Mouse (Mus musculus) frontal cortex, adult (tissue): ENCODE data around the gene Zdhhc23.

Experiments
- ATAC-seq: cut with Nextera tagmentation; 2 replicates; pipeline ENCODE4 v1.9.2; 2017; ENCODE audit warnings: mild to moderate bottlenecking, moderate library complexity, mixed read lengths; ENCODE audit not compliant: low TSS enrichment

Gene Zdhhc23

GRCm38 (mm10) chr16:43970426-43970825, 9.2 kb downstream of the Zdhhc23 start:
- ATAC-seq, result no peak

GRCm38 (mm10) chr16:43965781-43966389, 13.7 kb downstream of the Zdhhc23 start:
- peak; percentile 25; the same call in 1 of the 2 replicates for ATAC-seq

- no peak for ATAC-seq
Observed at GRCm38 (mm10) chr16:43963780-43964179, 15.8 kb downstream of the Zdhhc23 start.

GRCm38 (mm10) chr16:43963291-43963690, 16.3 kb downstream of the Zdhhc23 start:
- ATAC-seq, result peak; percentile 87

GRCm38 (mm10) chr16:43958038-43958437, 21.6 kb downstream of the Zdhhc23 start:
- no peak for ATAC-seq

GRCm38 (mm10) chr16:43954913-43955312, 24.7 kb downstream of the Zdhhc23 start:
- no peak for ATAC-seq

GRCm38 (mm10) chr16:43951591-43951990, 28.0 kb downstream of the Zdhhc23 start:
- ATAC-seq, result peak; percentile 30; the same call in 1 of the 2 replicates

GRCm38 (mm10) chr16:43945869-43946268, 33.7 kb downstream of the Zdhhc23 start:
- ATAC-seq, result 0 out of 2 replicates have a peak, but pooled peaks have one; percentile 8

- no peak for ATAC-seq
Observed at GRCm38 (mm10) chr16:43945351-43945750, 34.2 kb downstream of the Zdhhc23 start.

- ATAC-seq, result no peak
Observed at GRCm38 (mm10) chr16:43940846-43941245, 38.7 kb downstream of the Zdhhc23 start.

- ATAC-seq, result peak; percentile 69
Observed at GRCm38 (mm10) chr16:43935892-43936291, 43.7 kb downstream of the Zdhhc23 start.

- peak; percentile 22 for ATAC-seq
Observed at GRCm38 (mm10) chr16:43935367-43935766, 44.2 kb downstream of the Zdhhc23 start.

GRCm38 (mm10) chr16:43934856-43935255, 44.7 kb downstream of the Zdhhc23 start:
- ATAC-seq, result no peak

GRCm38 (mm10) chr16:43933041-43933440, 46.5 kb downstream of the Zdhhc23 start:
- ATAC-seq, result no peak; the same call in 1 of the 2 replicates

- no peak for ATAC-seq
Observed at GRCm38 (mm10) chr16:43932319-43932718, 47.3 kb downstream of the Zdhhc23 start.

- ATAC-seq, result peak; percentile 13; the same call in 1 of the 2 replicates
Observed at GRCm38 (mm10) chr16:43931502-43931901, 48.1 kb downstream of the Zdhhc23 start.

GRCm38 (mm10) chr16:43930577-43930976, 49.0 kb downstream of the Zdhhc23 start:
- no peak for ATAC-seq

- no peak for ATAC-seq
Observed at GRCm38 (mm10) chr16:43926341-43926859, 53.2 kb downstream of the Zdhhc23 start, which contains the start of gene Qtrt2. Gene Qtrt2 (minus strand): TSS chr16:43926809.

- ATAC-seq, result no peak
Observed at GRCm38 (mm10) chr16:43925846-43926245, 53.7 kb downstream of the Zdhhc23 start.

GRCm38 (mm10) chr16:43925001-43925558, 54.5 kb downstream of the Zdhhc23 start:
- ATAC-seq, result no peak

- ATAC-seq, result peak; percentile 70
Observed at GRCm38 (mm10) chr16:43922630-43923029, 57.0 kb downstream of the Zdhhc23 start.

- no peak for ATAC-seq
Observed at GRCm38 (mm10) chr16:43922024-43922423, 57.6 kb downstream of the Zdhhc23 start.

GRCm38 (mm10) chr16:43918867-43919266, 60.7 kb downstream of the Zdhhc23 start:
- ATAC-seq, result no peak
